Mouse (Mus musculus) kidney, adult 8-10 months (tissue): Measurements from ENCODE around the gene Ces1a.

Experiments
- DNase-seq, 2 experiments: peaks; one replicate each; pipeline ENCODE4 v3.0.0; 2022

Gene Ces1a

DNA sequence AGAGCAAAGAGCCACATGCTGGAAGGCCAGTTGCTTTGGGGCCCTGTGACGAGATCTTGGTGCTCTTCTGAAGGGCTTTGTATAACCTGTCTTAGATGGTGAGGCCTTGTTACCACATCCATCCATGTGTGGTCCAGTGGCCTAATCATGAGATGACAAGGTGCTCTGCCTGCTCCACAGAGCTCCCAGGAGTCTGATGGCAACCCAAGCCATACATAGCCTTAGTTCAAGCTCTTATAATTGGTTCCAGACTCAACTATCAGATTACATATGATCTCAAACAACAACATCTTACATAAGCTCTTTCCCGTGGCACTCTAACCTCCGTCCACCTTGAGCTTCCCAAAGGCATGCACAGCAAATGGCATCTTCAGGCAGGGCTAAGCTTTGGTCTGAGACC is at the start of gene Ces1a:
Ces1a (minus strand) TSS at position 101 of the 400 bp plus-strand sequence.
- DNase-seq: no peak

DNA sequence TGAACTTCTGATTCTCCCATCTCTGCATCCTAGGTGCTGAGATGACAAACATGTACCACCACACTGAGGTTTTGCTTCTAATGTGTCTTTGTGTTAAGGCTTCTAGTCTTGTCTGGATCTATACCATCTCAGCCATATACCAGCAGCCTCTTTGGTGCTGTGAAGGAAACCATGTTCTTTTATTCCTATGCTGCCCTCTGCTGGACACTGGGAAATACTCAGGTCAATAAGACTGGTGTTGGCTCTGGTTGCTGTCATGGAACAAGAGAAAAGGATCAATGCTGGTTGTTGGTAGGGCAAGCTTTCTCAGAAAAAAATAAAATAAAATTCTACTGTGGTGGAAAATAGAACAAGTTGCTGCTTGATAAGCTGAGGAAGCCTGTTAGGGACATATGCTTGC is 47.4 kb upstream of the Ces1a start:
- peak; percentile 17 to 41 for DNase-seq

DNA sequence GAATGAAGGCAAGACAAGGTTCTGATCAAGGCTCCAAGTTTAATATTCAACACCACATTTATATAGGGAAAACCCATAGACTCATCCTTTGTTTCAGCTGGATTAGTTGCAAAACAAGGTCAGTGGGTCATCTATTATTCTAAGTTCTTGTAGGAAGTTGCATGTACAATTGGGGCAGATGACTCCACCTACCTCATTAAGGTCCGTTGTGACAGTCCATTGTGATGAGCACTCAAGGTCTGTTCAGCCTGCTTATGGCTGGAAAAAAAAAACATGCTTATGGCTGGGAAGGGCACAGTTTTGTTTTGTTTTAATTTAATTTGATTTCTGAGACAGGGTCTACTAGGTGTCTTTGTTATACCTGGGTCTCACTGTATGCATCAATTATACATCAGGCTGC is 43.3 kb upstream of the Ces1a start:
- no peak for DNase-seq

GRCm38 (mm10) chr8:93088686-93089122 is 40.7 kb upstream of the Ces1a start:
- DNase-seq: no peak

DNA sequence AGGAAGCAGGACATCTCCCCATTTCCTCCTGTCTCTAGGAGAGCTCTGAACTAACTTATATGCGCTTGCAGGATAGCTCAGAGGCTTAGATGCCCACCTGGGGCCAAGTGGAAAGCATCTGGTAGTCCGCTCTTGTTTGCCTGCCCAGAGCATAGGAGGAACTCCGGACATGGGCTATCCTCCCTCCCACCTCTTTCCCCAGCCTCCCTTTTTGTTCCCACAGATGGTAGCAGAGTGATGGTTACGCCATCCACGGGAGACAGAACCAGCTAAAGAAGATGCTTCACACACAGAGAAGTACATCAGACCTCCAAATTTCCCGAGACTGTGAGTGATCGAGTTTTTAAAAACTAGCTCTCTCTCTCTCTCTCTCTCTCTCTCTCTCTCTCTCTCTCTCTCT is 40.2 kb upstream of the Ces1a start:
- DNase-seq: no peak

GRCm38 (mm10) chr8:93079887-93080286 is 31.9 kb upstream of the Ces1a start, which contains the start of gene Ces1b:
TSS of gene Ces1b (minus strand) at chr8:93080017.
- peak in 1 of 2 experiments; percentile 2 for DNase-seq

GRCm38 (mm10) chr8:93075251-93075650 is 27.3 kb upstream of the Ces1a start:
- DNase-seq: peak; percentile 7 to 38

DNA sequence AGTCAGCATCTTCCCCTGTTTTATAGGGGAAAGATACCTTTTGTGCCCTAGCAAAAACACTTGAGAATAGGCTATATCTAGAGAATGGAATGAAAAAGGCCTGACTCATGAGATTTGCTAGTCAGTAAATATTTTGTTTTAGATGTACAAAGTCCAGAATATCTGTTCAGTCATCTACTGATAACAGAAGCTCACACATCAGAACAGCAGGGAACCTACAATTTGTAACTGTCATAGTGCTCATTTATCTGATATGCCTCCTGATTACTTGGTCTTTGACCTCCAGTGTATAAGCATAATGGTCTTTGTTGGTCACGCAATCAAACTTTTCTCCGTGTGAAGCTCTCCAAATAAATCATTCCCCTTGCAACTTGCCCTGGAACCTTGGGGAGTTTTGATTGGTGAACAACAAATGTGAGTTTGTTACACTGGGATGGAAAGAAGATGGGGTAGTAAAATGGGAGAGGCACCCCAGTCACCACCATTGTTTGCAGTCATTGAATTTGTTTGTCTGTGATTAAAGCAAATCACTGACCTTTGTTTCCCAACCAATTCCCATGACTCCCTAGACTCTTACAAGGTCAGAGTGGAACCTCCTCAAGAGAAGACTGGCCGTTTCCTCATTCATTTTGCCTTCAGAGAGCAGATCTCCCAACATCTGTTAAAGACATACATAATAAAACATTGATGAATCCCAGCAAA is 15.6 kb upstream of the Ces1a start:
- no peak for DNase-seq

DNA sequence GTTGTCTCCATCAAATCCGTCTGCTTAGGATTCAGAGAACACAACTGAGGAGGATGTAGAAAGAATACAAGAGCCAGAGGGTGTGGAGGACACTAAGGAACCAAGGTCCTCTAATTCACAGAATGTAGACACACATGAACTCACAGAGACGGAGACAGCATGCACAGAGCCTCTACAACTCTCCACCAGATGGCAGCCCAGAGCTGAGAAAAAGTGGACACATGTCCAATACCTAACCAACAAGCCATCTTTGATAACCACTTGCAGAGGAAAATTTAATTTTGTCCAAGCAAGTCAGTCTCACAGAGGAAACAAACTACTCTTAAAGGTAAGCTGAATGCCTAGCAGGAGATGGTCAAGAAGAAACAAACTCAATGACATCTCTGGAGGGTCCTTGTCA is 11.2 kb upstream of the Ces1a start:
- peak; percentile 19 to 69 for DNase-seq

GRCm38 (mm10) chr8:93055238-93055637 is 7.2 kb upstream of the Ces1a start:
- DNase-seq: no peak

GRCm38 (mm10) chr8:93048510-93049416 is 771 bp upstream of the Ces1a start:
- DNase-seq: no peak

- DNase-seq: no peak
Measured at GRCm38 (mm10) chr8:93043083-93043482, 4.9 kb downstream of the Ces1a start.

- DNase-seq: no peak
Measured at GRCm38 (mm10) chr8:93040776-93041567, 7.0 kb downstream of the Ces1a start.

GRCm38 (mm10) chr8:93040256-93040655 is 7.7 kb downstream of the Ces1a start:
- no peak for DNase-seq

DNA sequence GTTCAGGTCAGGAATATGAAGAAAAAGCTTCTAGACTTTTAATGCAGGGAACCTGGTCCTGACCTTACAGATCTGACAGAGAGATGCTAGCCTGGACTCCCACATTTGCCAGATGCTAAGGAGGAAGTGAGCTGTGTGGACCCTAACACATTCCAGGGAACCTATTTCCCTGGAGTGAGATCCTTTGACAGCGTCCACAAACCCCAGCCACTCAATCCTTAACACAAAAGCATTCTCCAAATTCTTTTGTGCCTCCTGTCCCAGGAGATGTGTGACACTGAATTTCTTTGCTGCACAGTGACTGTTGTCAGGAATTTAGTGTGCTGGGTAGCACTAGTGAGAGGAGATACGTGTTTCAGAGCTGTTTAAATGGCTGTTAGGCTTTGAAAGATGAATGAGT is 9.2 kb downstream of the Ces1a start:
- no peak for DNase-seq

- no peak for DNase-seq
Measured at GRCm38 (mm10) chr8:93030664-93031063, 17.3 kb downstream of the Ces1a start.

DNA sequence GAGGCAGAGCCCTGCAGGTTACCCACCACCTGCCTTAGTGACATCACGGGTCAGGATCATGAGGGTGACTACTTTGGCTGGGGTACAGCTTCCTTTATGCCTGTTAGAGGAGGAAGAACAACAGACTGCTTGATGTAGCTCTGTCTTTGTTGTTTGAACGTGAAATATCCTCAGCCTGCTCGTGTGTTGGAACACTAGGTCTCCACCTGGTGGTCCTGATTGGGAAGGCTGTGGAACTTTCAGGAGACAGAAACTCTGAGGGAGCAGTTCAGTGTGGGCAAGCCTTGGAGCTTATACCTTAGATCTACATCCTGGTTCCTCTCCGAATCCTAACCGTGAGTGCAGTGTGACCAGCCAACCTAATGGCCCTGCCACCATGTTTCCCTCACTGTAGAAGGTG is 26.3 kb downstream of the Ces1a start:
- no peak for DNase-seq

DNA sequence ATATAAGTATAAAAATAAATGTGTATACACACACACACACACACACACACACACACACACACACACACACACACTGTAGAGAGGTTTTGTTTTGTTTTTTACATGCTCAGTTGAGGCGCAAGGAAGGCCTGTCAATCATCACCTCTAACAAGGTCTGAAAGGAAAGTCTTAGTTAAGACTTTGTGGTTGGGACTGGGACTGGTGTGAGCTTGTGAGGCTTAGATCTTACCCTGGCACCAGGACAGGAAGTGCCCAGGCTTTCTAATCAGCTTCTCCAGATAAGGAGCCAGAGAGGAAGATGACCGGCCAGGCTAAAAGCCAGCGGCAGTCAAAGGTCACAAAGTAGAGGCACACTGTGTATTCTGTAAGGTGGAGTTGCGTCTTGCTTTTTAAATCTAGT is 33.7 kb downstream of the Ces1a start:
- DNase-seq: no peak

DNA sequence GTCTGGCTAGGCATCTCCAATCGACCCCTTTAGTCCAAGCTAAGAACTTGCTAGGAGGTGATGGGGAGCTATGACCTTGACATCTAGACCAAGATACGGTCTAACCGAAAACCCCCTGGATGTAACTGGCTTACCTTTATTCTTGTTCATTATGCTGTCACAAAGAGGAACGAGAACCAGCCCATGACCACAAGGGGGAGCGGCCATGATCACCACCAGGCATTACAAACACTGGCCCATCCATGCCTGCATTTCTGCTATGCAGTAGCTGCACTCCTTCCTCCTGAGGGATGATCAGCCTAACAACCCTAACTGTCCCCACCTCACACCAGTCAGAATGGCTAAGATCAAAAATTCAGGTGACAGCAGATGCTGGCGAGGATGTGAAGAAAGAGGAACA is 35.8 kb downstream of the Ces1a start:
- no peak for DNase-seq

GRCm38 (mm10) chr8:93011439-93011838 is 36.6 kb downstream of the Ces1a start:
- peak; percentile 42 to 85 for DNase-seq

- DNase-seq: peak; percentile 7 to 25
Measured at GRCm38 (mm10) chr8:93010286-93010685, 37.7 kb downstream of the Ces1a start.

- peak; percentile 13 to 35 for DNase-seq
Measured at GRCm38 (mm10) chr8:92998600-92998999, 49.4 kb downstream of the Ces1a start.

DNA sequence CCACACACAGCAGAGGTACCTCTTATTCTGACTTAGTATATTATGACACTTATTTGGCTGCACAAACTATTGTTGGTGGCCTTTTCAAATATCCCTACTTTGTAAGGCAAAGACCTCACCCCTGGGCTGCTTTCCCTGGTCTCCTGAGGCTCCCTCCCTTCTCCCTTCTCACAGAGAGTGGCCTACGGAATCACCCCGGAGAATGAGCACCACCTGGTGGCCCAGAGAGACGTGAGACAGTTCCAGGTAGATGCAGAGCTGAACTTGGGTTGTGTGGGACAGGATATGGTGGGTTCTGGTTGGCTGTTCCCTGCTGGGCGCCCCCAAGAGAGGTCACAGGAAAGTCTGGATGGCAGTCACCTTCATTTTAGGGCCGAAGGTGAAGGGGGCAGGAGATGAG is 51.2 kb downstream of the Ces1a start:
- DNase-seq: peak in 1 of 2 experiments; percentile 45
